Mouse (Mus musculus): ENCODE results near the gene Slc6a4. TPM values are rescaled to one million over a fixed set of nuclear protein-coding genes. Genes with fewer than 3 reads are reported as not detected.

Slc6a4 gene
- polyA plus RNA-seq, 1 experiment from 2014 or later, result 0.44 TPM

MicroRNAs encoded within 50 kb of the gene (microRNA counts, 519-probe panel; counts per million panel counts)
- 5,902 counts per million, percentile 45 among the panel's probes with 10 or more counts for microRNA mmu-miR-423-3p
- microRNA mmu-miR-423-5p, result 2,974 counts per million, percentile 12 among the panel's probes with 10 or more counts

Small RNA genes lying within 50 kb of the gene (microRNA-seq; reads per million reads assigned to microRNA genes)
- 9,843 reads per million, percentile 95 among the genes with 10 or more reads in this experiment for gene Mir423

Other genes with a start within 250 kb of the Slc6a4 start
- 20.6 and 25.5 TPM in 2 replicates for gene Gosr1, start 235.0 kb upstream of the Slc6a4 start, polyA plus RNA-seq (2016; fragmentation: Nextera tagmentation; extraction: Ambion mirVana)
- gene Cpd, start 151.6 kb upstream of the Slc6a4 start, polyA plus RNA-seq (2016; fragmentation: Nextera tagmentation; extraction: Ambion mirVana), result 7.6 and 9.2 TPM in 2 replicates
- 0.09 TPM in 1 of 2 replicates, not detected in the other for gene Tmigd1, start 96.4 kb upstream of the Slc6a4 start, polyA plus RNA-seq (2016; fragmentation: Nextera tagmentation; extraction: Ambion mirVana)
- gene Blmh, start 73.8 kb upstream of the Slc6a4 start, polyA plus RNA-seq (2016; fragmentation: Nextera tagmentation; extraction: Ambion mirVana), result 205 and 212 TPM in 2 replicates
- gene Nsrp1, start 79.8 kb downstream of the Slc6a4 start, polyA plus RNA-seq (2016; fragmentation: Nextera tagmentation; extraction: Ambion mirVana), result 52.4 and 61.1 TPM in 2 replicates
- 0.11 and 0.36 TPM in 2 replicates for gene Efcab5, start 190.4 kb downstream of the Slc6a4 start, polyA plus RNA-seq (2016; fragmentation: Nextera tagmentation; extraction: Ambion mirVana)
- gene Ssh2, start 217.7 kb downstream of the Slc6a4 start, polyA plus RNA-seq (2016; fragmentation: Nextera tagmentation; extraction: Ambion mirVana), result 7.7 and 11.0 TPM in 2 replicates

All from midbrain, embryonic 10.5 days (tissue).